8 mouse cellular contexts compared by ENCODE assay signal in genomic region chr12:112542920-112543300, GRCm38 (mm10). TPM values are rescaled to one million over a fixed set of nuclear protein-coding genes. Genes with fewer than 3 reads are reported as not detected.
A peak's percentile ranks its signal among the peaks of the same experiment; 100 is the strongest.
DNase-seq lines count a peak whose midpoint lies in the region; ATAC-seq and TF ChIP-seq lines count a peak whose summit lies in the region.

No protein-coding gene starts in this region.

- no peak overlapping the region for H3K4me3 ChIP-seq in heart, embryonic 13.5 days
- no peak overlapping the region for H3K4me3 ChIP-seq in kidney, postnatal 0 days (replicated peaks; ENCODE audit: low read depth, low read length)
- H3K4me3 ChIP-seq in liver, adult 2 months (ENCODE audit: insufficient read depth, low read depth, low read length), result no peak overlapping the region; the same call in 1 of the 2 replicates

- 0 out of 2 replicates have a peak overlapping the region, but pooled peaks have one; percentile 0 for H3K9ac ChIP-seq in heart, embryonic 13.5 days
- no peak overlapping the region for H3K9ac ChIP-seq in kidney, postnatal 0 days (ENCODE audit: low read depth, low read length)
- H3K9ac ChIP-seq in liver, adult 2 months (ENCODE audit: low read depth, low read length), result peak overlapping the region; percentile 17

- no peak overlapping the region for H3K27ac ChIP-seq in heart, embryonic 13.5 days (replicated peaks)
- peak overlapping the region; percentile 54; the same call in 1 of the 2 replicates for H3K27ac ChIP-seq in kidney, postnatal 0 days
- no peak overlapping the region for H3K27ac ChIP-seq in liver, adult 2 months (replicated peaks; ENCODE audit: insufficient read depth, low read depth, low read length)

- H3K27me3 ChIP-seq in heart, embryonic 13.5 days (replicated peaks), result peaks cover 20% of the 10 kb centered on the region
- no peaks in the 10 kb centered on the region for H3K27me3 ChIP-seq in kidney, postnatal 0 days (ENCODE audit: insufficient read depth, low read length)
- H3K27me3 ChIP-seq in liver, adult 2 months (ENCODE audit: control insufficient read depth, insufficient read depth, low read length), result no peaks in the 10 kb centered on the region
- no peaks in the 10 kb centered on the region; the same call in 1 of the 2 replicates for H3K27me3 ChIP-seq in splenic B cell, adult 2 months (ENCODE audit: control insufficient read depth, insufficient read depth, low read length, poor library complexity, severe bottlenecking)

- H3K4me2 ChIP-seq in heart, embryonic 13.5 days, result no peak overlapping the region
- H3K4me2 ChIP-seq in kidney, postnatal 0 days (ENCODE audit: low read length), result no peak overlapping the region

- DNase-seq in B cell, adult 2 months, result peak; percentile 88 to 89
- DNase-seq in brain, adult 2 months (ENCODE audit: low read depth, low spot score), result peak; percentile 91
- peak; percentile 44 for DNase-seq in fibroblast of lung, adult 2 months (ENCODE audit: low read depth)
- peak; percentile 92 for DNase-seq in kidney, postnatal 0 days (ENCODE audit: low spot score)
- DNase-seq in liver, adult 2 months (ENCODE audit: extremely low read depth, low read depth, low spot score), result peak; percentile 61
- peak; percentile 57 to 78 for DNase-seq in natural killer cell, adult 2 months (ENCODE audit: low spot score in 2 of 2)
- peak; percentile 83 for DNase-seq in splenic B cell, adult 2 months (ENCODE audit: low read depth, low spot score)

- no peaks in the 10 kb centered on the region for H3K9me3 ChIP-seq in heart, embryonic 13.5 days
- no peaks in the 10 kb centered on the region for H3K9me3 ChIP-seq in kidney, postnatal 0 days (replicated peaks; ENCODE audit: low read length)

- no peak for TF ChIP-seq POLR2A in liver, adult 2 months (IDR thresholded peaks at IDR 0.05; ENCODE audit: extremely low read depth, insufficient read depth, low read length)

- TF ChIP-seq CTCF in kidney, postnatal 0 days (IDR thresholded peaks at IDR 0.05; ENCODE audit: low read depth), result peak; percentile 99
- peak; percentile 95 for TF ChIP-seq CTCF in liver, adult 2 months (IDR thresholded peaks at IDR 0.05; ENCODE audit: low read depth, low read length)

- WGBS in heart, embryonic 13.5 days, result 7% methylated on average over 11 of the region's 11 CpGs
- WGBS in kidney, postnatal 0 days, result 6% methylated on average over 11 of the region's 11 CpGs
- 3% methylated on average over 11 of the region's 11 CpGs for WGBS in liver, adult 2 months

- no peaks in the 10 kb centered on the region for H3K79me2 ChIP-seq in liver, adult 2 months (ENCODE audit: control insufficient read depth, insufficient read depth, low read length)

- no peak for ATAC-seq in heart, embryonic 13.5 days (ENCODE audit: extremely low read depth, insufficient number of reproducible peaks, low FRiP score, low TSS enrichment)
- peak; percentile 67 for ATAC-seq in kidney, postnatal 0 days (replicated peaks; ENCODE audit: low FRiP score, low read depth)

- H3K4me1 ChIP-seq in heart, embryonic 13.5 days, result peaks cover 22% of the 10 kb centered on the region
- peaks cover 3% of the 10 kb centered on the region; the same call in 1 of the 2 replicates for H3K4me1 ChIP-seq in kidney, postnatal 0 days (replicated peaks; ENCODE audit: insufficient read depth, low read length)
- H3K4me1 ChIP-seq in liver, adult 2 months (ENCODE audit: control insufficient read depth, insufficient read depth, low read length), result no peaks in the 10 kb centered on the region

- H3K36me3 ChIP-seq in heart, embryonic 13.5 days, result no peaks in the 10 kb centered on the region
- H3K36me3 ChIP-seq in kidney, postnatal 0 days (ENCODE audit: insufficient read depth, low read length), result no peaks in the 10 kb centered on the region
- H3K36me3 ChIP-seq in liver, adult 2 months (ENCODE audit: control insufficient read depth, insufficient read depth, low read length), result no peaks in the 10 kb centered on the region
- no peaks in the 10 kb centered on the region for H3K36me3 ChIP-seq in splenic B cell, adult 2 months (ENCODE audit: control insufficient read depth, insufficient read depth, low read length, poor library complexity, severe bottlenecking)

RNA-seq across cellular contexts. Expression of gene Tmem179, which starts 26.4 kb away (rescaled TPM):
- 0.62 and 0.70 TPM in 2 replicates for polyA plus RNA-seq in heart, embryonic 13.5 days (2015; fragmentation: Nextera tagmentation; extraction: Ambion mirVana)
- 0.25 and 0.27 TPM in 2 replicates for polyA plus RNA-seq in kidney, postnatal 0 days (2015; fragmentation: Nextera tagmentation; extraction: Ambion mirVana)
- total RNA-seq in liver, adult 2 months (2014; rRNA removed), result 0.07 TPM in 1 of 2 replicates, not detected in the other
- not detected in 2 replicates for polyA plus RNA-seq in liver, adult 2 months (2012; rRNA removed)

RNA-seq across cellular contexts. Expression of gene Inf2, which starts 45.7 kb away (rescaled TPM):
- polyA plus RNA-seq in heart, embryonic 13.5 days (2015; fragmentation: Nextera tagmentation; extraction: Ambion mirVana), result 3.2 TPM in 2 replicates
- 2.5 and 3.8 TPM in 2 replicates for polyA plus RNA-seq in kidney, postnatal 0 days (2015; fragmentation: Nextera tagmentation; extraction: Ambion mirVana)
- total RNA-seq in liver, adult 2 months (2014; rRNA removed), result 15.5 and 22.9 TPM in 2 replicates
- polyA plus RNA-seq in liver, adult 2 months (2012; rRNA removed), result 24.6 and 30.7 TPM in 2 replicates

RNA-seq across cellular contexts. Expression of gene A530016L24Rik, which starts 53.7 kb away (rescaled TPM):
- polyA plus RNA-seq in heart, embryonic 13.5 days (2015; fragmentation: Nextera tagmentation; extraction: Ambion mirVana), result 6.0 and 6.2 TPM in 2 replicates
- polyA plus RNA-seq in kidney, postnatal 0 days (2015; fragmentation: Nextera tagmentation; extraction: Ambion mirVana), result 0.36 and 0.43 TPM in 2 replicates
- total RNA-seq in liver, adult 2 months (2014; rRNA removed), result 0.07 and 0.09 TPM in 2 replicates
- 0.07 TPM in 2 replicates for polyA plus RNA-seq in liver, adult 2 months (2012; rRNA removed)
